Mouse (Mus musculus): Measurements from ENCODE around the gene Tulp1. TPM values are rescaled to one million over a fixed set of nuclear protein-coding genes. Genes with fewer than 3 reads are reported as not detected.
"Not testable (repeated sequence)": the region's sequence is repeated elsewhere in the genome, so short reads cannot be mapped to it uniquely, and the experiment has no call there.

Tulp1 gene
- polyA plus RNA-seq, 2 experiments = 5.0 to 6.4 TPM

DNA sequence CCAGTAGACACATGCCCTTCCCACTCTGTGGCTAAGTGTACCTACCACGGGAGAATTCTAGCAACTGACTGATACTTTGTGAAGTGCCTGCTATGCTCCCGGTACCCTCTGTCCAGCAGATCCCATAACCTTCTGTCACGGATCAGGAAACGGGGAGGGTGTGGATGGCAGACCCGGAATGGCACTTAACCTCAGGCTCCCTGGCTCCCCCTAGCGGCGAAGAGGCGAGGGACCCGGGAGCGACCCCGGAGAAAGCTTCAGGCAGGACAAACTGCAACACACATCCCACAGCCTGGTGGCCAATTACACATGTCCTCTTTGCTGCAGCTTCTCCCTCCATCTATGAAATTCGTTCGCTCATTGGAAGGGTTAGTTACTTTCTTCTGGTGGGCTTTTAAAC, 3.4 kb upstream of the Tulp1 start:
- Histone ChIP-seq H3K4me1 (ENCODE audit: control insufficient read depth, insufficient read depth, low read length) (peaks cover 9% of the 10 kb centered on the region), H3K27me3 (ENCODE audit: control insufficient read depth, insufficient read depth, low read length) (peaks cover 19% of the 10 kb centered on the region), H3K4me3 (replicated peaks; ENCODE audit: low read length) (no peak overlapping the region), H3K36me3 (ENCODE audit: control insufficient read depth, insufficient read depth, low read length) (no peaks in the 10 kb centered on the region), H3K9me3 (ENCODE audit: control insufficient read depth, low read length) (no peaks in the 10 kb centered on the region), H3K9ac (ENCODE audit: low read depth, low read length, severe bottlenecking) (no peak overlapping the region), H3K4me2 (replicated peaks; ENCODE audit: low read depth, low read length, severe bottlenecking) (no peak overlapping the region), H3K27ac (replicated peaks; ENCODE audit: low read depth, low read length) (no peak overlapping the region)
- DNase-seq (ENCODE audit: low spot score) (peak; percentile 54), ATAC-seq (ENCODE audit: low FRiP score, low read depth) (peak; percentile 42; the same call in 1 of the 2 replicates)
- WGBS = 6% methylated on average over 13 of the region's 13 CpGs
- TF ChIP-seq POLR2A (IDR thresholded peaks at IDR 0.05; ENCODE audit: borderline replicate concordance, extremely low read depth, insufficient read depth, insufficient read length) = no peak

DNA sequence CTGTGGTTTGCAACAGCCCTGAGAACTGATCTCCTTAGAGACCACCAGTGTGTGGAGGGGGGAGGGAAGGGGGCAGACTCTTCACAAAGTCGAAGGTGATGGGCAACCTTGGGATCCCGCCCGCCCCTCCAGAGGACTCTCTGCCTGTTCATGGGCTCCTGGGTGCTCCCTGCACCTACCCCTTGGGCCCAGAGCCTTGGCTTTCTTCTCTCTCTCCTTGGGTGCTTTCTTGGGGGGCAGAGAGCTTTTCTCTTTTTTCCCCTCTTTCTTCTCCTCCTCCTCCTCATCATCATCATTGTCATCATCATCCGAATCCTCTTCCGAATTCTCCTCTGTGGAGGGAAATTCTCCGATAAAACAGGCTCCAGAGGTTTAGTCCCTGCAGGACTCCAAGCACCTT, 1.5 kb downstream of the Tulp1 start:
- peaks cover 21% of the 10 kb centered on the region for H3K4me1 ChIP-seq (ENCODE audit: control insufficient read depth, insufficient read depth, low read length)
- H3K9ac ChIP-seq (ENCODE audit: low read depth, low read length, severe bottlenecking) = peak overlapping the region; percentile 47; the same call in 1 of the 2 replicates
- no peak for DNase-seq (ENCODE audit: low spot score)

DNA sequence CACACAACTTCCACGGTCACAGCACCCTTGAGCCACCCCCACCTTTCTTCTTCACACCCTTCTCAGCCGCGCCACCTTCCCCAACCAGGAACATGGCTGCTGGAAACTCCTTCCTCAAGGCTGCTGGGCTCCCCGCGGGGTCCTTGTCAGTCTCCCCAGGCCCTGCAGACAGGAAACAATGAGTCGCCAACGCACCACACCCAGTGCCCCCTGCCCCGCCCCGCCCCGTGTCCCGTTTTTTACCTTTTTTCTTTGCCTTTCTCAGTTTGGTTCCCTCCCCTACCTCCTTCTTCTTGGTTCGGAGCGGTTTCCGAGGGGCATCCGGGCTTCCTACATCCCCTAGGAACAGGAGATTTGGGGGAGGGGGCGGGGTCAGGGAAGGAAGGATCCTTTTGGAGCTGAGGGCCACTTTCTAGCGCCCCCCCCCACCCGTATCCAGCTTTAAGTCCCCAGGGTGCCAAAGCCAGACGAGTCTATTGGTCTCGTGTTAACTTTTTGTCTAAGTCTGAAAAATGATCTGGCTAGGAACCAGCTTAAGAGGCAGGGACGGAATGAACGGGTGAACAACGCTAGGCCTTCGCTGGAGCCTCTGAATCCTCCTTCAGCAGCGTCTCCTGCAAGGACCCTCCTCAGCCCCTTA, 2.2 kb downstream of the Tulp1 start:
- peak overlapping the region; percentile 47 for H3K9ac ChIP-seq (ENCODE audit: low read depth, low read length, severe bottlenecking)
- H3K36me3 ChIP-seq (ENCODE audit: control insufficient read depth, insufficient read depth, low read length) = no peaks in the 10 kb centered on the region
- H3K9me3 ChIP-seq (ENCODE audit: control insufficient read depth, low read length) = no peaks in the 10 kb centered on the region
- peak overlapping the region; percentile 62 for H3K4me2 ChIP-seq (replicated peaks; ENCODE audit: low read depth, low read length, severe bottlenecking)
- H3K4me1 ChIP-seq (ENCODE audit: control insufficient read depth, insufficient read depth, low read length) = peaks cover 21% of the 10 kb centered on the region
- WGBS = 2% methylated on average over 25 of the region's 25 CpGs
- no peak for DNase-seq (ENCODE audit: low spot score)
- peaks cover 37% of the 10 kb centered on the region for H3K27me3 ChIP-seq (ENCODE audit: control insufficient read depth, insufficient read depth, low read length)
- no peak for ATAC-seq (ENCODE audit: low FRiP score, low read depth)
- H3K4me3 ChIP-seq (replicated peaks; ENCODE audit: low read length) = peak overlapping the region; percentile 34
- TF ChIP-seq POLR2A (IDR thresholded peaks at IDR 0.05; ENCODE audit: borderline replicate concordance, extremely low read depth, insufficient read depth, insufficient read length) = no peak
- no peak overlapping the region for H3K27ac ChIP-seq (replicated peaks; ENCODE audit: low read depth, low read length)

More for the DNA sequence above, 1.5 kb downstream of the Tulp1 start:
- ATAC-seq (ENCODE audit: low FRiP score, low read depth) = no peak
- Histone ChIP-seq H3K36me3 (ENCODE audit: control insufficient read depth, insufficient read depth, low read length) (no peaks in the 10 kb centered on the region), H3K27me3 (ENCODE audit: control insufficient read depth, insufficient read depth, low read length) (peaks cover 33% of the 10 kb centered on the region), H3K9me3 (ENCODE audit: control insufficient read depth, low read length) (no peaks in the 10 kb centered on the region), H3K4me3 (replicated peaks; ENCODE audit: low read length) (peak overlapping the region; percentile 34), H3K27ac (replicated peaks; ENCODE audit: low read depth, low read length) (no peak overlapping the region), H3K4me2 (replicated peaks; ENCODE audit: low read depth, low read length, severe bottlenecking) (peak overlapping the region; percentile 62)
- no peak for TF ChIP-seq POLR2A (IDR thresholded peaks at IDR 0.05; ENCODE audit: borderline replicate concordance, extremely low read depth, insufficient read depth, insufficient read length)
- 15% methylated on average over 6 of the region's 6 CpGs for WGBS

DNA sequence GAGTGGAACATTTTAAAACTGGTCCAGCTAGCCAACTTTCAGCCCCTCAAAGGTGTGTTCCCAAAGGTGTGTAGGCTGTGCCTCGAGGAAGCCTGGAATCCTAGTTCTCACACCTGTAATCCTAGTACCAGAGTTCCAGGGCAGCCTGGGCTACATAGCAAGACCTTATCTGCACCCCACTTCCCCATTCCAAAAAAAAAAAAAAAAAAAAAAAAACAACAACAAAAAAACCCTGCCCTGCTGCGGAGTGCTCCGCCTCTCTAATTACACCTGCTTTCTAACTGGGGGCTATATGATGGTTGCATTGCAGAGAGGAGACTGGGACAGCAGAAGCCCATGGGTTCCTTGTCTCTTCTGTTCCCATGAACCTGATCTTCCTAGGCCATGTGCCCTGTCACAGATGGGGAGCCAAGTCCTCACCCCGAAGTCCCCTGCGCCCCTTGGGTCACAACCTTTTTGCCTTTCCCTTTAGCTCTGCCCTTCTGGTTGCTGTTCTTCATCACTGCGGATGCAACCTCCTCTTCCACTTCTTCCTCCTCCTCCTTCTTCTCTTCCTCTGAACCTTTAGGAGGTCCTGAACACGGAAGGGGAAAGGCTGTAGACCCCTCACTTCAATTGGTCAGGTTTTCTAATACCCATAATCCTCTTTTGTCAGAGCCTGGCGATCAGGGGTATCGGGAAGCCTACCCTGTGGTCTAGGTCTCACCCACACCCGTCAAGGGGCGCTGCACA, 2.9 kb downstream of the Tulp1 start:
- Histone ChIP-seq H3K36me3 (ENCODE audit: control insufficient read depth, insufficient read depth, low read length) (no peaks in the 10 kb centered on the region), H3K4me2 (replicated peaks; ENCODE audit: low read depth, low read length, severe bottlenecking) (peak overlapping the region; percentile 62), H3K27me3 (ENCODE audit: control insufficient read depth, insufficient read depth, low read length) (peaks cover 37% of the 10 kb centered on the region), H3K9me3 (ENCODE audit: control insufficient read depth, low read length) (no peaks in the 10 kb centered on the region), H3K4me3 (replicated peaks; ENCODE audit: low read length) (peak overlapping the region; percentile 34), H3K27ac (replicated peaks; ENCODE audit: low read depth, low read length) (no peak overlapping the region), H3K9ac (ENCODE audit: low read depth, low read length, severe bottlenecking) (peak overlapping the region; percentile 47; the same call in 1 of the 2 replicates), H3K4me1 (ENCODE audit: control insufficient read depth, insufficient read depth, low read length) (peaks cover 21% of the 10 kb centered on the region)
- ATAC-seq (ENCODE audit: low FRiP score, low read depth) (no peak), DNase-seq (ENCODE audit: low spot score) (no peak)
- TF ChIP-seq POLR2A (IDR thresholded peaks at IDR 0.05; ENCODE audit: borderline replicate concordance, extremely low read depth, insufficient read depth, insufficient read length) = no peak
- WGBS = 32% methylated on average over 11 of the region's 11 CpGs

DNA sequence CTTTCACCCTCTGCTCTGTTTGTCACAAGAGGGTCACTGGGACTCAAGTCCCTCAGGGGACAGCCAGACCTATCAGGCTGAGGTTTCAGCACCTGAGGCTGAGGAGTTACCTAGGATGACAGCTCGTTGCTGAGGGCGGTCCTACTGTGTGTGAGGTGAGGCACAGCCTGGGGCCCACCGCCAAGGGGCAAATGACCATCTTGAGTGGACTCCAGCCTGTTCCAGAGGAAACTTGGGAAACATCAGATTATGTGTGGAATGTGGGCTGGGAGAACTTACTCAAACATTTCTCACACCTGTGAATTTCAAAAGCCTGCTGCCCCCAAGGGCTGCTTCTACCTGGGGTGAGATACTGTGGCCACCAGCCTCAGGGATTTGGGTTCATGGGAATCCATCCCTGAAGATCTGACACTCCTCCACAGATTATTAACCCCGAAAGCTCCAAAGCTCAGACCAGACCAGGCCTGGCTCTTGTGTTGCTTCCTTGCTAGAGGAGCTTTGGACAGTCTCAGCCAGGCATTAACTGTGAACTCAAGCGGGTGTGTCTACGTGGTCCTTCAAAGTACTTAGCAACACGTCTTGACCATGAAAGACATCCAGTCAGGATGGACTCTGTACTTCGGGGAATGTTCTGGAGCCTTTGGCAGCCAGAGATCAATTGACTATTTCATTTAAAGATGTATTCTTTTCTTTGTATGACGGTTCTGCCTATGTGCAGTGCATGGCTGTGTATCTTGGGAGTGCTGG, 4.3 kb downstream of the Tulp1 start:
- no peak for DNase-seq (ENCODE audit: low spot score)

DNA sequence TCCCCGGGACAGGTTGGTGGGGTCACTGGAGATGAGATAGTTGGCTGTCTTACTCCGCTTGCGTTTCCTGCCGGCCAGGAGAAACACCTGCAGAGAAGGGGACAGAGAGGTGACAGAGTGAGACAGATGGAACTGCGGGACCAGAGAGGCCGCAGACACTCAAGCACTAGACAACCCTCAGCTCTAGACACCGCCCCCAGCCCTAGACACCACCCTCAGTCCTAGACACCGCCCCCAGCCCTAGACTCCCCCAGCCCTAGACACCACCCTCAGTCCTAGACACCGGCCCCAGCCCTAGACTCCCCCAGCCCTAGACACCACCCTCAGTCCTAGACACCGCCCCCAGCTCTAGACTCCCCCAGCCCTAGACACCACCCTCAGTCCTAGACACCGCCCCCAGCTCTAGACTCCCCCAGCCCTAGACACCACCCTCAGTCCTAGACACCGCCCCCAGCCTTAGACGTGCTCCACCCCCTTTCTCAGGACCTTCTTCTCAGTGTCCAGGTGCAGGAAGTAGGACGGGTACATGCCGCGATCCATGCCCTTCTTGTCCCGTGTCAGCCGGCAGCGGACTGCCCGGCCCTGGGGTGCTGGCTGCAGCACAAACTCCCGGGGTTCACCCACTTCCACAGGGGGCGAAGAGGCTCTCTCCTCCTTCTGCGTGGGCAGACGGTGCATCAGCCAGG, 6.3 kb downstream of the Tulp1 start:
- ATAC-seq (ENCODE audit: low FRiP score, low read depth); H3K4me2 ChIP-seq (replicated peaks; ENCODE audit: low read depth, low read length, severe bottlenecking); H3K4me3 ChIP-seq (replicated peaks; ENCODE audit: low read length); H3K9me3 ChIP-seq (ENCODE audit: control insufficient read depth, low read length); DNase-seq (ENCODE audit: low spot score); H3K36me3 ChIP-seq (ENCODE audit: control insufficient read depth, insufficient read depth, low read length); H3K27ac ChIP-seq (replicated peaks; ENCODE audit: low read depth, low read length): not testable (repeated sequence)
- 0 out of 2 replicates have a peak overlapping the region, but pooled peaks have one; percentile 7 for H3K9ac ChIP-seq (ENCODE audit: low read depth, low read length, severe bottlenecking)
- peaks cover 20% of the 10 kb centered on the region for H3K27me3 ChIP-seq (ENCODE audit: control insufficient read depth, insufficient read depth, low read length)
- 22% methylated on average over 22 of the region's 24 CpGs for WGBS
- H3K4me1 ChIP-seq (ENCODE audit: control insufficient read depth, insufficient read depth, low read length) = peaks cover 15% of the 10 kb centered on the region

More for the DNA sequence above, 4.3 kb downstream of the Tulp1 start:
- peaks cover 21% of the 10 kb centered on the region for H3K4me1 ChIP-seq (ENCODE audit: control insufficient read depth, insufficient read depth, low read length)
- TF ChIP-seq POLR2A (IDR thresholded peaks at IDR 0.05; ENCODE audit: borderline replicate concordance, extremely low read depth, insufficient read depth, insufficient read length) = no peak
- no peak for ATAC-seq (ENCODE audit: low FRiP score, low read depth)
- no peak overlapping the region for H3K9ac ChIP-seq (ENCODE audit: low read depth, low read length, severe bottlenecking)
- no peak overlapping the region for H3K4me2 ChIP-seq (replicated peaks; ENCODE audit: low read depth, low read length, severe bottlenecking)
- 76% methylated on average over 9 of the region's 9 CpGs for WGBS
- no peak overlapping the region for H3K4me3 ChIP-seq (replicated peaks; ENCODE audit: low read length)
- peaks cover 37% of the 10 kb centered on the region for H3K27me3 ChIP-seq (ENCODE audit: control insufficient read depth, insufficient read depth, low read length)
- no peaks in the 10 kb centered on the region for H3K36me3 ChIP-seq (ENCODE audit: control insufficient read depth, insufficient read depth, low read length)
- no peak overlapping the region for H3K27ac ChIP-seq (replicated peaks; ENCODE audit: low read depth, low read length)
- no peaks in the 10 kb centered on the region for H3K9me3 ChIP-seq (ENCODE audit: control insufficient read depth, low read length)

All from limb, embryonic 14.5 days (tissue).